Mouse (Mus musculus): Measurements from ENCODE around the gene Slc26a10. TPM values are rescaled to one million over a fixed set of nuclear protein-coding genes. Genes with fewer than 3 reads are reported as not detected.

The Slc26a10 gene
- total RNA-seq, 2 experiments from 2014 or later, result 0.89 to 1.1 TPM

DNA sequence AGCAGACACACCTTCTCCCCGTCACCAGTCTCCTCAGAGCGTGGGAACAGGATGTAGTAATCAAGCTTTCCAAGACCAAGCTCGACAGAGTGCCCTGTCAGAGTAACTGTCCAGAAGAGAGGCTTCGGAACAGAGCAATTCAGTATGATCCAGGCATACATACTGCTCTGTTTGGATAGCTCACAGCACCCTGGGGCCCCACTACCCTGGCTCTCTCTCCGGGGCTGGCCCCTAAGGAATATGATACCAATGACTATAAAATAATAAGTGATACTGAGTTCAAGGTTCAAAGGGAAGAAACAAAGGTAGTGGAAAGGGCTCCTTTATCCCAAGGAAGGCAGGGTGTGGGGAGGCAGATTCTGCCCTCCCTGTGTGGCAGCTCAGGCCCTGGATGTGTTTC is 48.0 kb downstream of the Slc26a10 start:
- no peak for DNase-seq

DNA sequence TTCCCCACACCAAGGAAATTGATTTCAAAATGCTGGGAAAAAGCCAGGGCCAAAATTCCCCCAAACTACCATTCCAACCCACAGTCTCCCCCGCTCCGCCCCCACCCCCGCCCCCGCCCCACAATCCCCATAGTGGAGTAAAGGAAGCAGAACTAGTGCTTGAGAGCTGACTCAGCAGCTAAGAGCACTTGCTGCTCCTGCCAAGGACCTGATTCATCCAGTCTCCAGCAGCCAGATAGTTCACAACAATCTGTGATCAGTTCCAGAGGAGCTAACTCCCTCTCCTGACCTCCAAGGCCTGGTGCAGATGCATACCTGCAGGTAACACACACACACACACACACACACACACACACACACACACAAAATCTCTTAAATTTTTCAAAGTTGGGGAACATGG is 51.0 kb downstream of the Slc26a10 start:
- peak; percentile 25 to 46 for DNase-seq

DNA sequence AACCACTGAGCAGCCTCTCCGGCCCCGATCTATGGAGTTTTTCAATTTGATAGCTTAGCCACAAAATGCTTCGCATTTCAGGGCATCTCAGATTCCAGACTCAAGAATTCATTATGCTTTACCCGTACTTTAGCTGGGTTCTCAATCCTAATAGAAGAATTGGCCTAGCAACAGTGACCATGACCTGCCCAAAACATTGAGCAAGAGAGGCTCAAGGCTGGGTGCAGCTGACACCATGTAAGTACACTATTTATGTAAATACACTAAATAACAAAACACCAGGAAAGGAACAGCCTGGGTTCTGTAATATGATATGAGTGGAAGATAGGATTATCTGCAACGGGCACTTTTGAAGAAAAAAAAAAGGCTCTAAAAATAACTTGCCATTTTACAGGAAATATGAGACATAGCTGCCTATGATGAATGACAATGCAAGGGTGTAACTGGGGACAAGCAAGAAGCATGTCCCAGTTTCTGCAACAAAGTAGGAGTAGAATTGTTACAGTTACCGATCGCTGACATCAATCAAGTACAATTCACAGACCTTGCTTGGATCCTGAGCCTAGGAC is 52.6 kb downstream of the Slc26a10 start:
- DNase-seq, result peak; percentile 46 to 65

DNA sequence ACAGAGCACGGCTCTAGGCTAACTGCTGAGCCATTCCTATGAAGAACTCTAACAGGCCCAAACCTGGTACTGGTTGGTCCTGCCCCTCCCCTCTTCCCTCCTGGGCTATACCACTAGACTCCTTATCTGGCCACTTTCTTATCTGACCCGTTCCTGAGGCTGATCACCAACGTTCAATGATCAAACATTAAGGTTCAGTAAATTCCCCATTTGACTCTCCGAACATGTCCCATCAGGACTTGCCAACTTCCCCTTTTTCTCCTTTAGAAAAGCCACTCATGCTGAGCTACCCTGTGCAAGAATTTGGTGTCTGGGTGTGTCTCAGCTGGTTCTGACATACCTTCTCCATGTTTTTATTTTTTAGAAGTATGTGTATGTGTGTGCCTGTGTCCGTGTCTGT is 53.9 kb downstream of the Slc26a10 start:
- DNase-seq, result no peak

DNA sequence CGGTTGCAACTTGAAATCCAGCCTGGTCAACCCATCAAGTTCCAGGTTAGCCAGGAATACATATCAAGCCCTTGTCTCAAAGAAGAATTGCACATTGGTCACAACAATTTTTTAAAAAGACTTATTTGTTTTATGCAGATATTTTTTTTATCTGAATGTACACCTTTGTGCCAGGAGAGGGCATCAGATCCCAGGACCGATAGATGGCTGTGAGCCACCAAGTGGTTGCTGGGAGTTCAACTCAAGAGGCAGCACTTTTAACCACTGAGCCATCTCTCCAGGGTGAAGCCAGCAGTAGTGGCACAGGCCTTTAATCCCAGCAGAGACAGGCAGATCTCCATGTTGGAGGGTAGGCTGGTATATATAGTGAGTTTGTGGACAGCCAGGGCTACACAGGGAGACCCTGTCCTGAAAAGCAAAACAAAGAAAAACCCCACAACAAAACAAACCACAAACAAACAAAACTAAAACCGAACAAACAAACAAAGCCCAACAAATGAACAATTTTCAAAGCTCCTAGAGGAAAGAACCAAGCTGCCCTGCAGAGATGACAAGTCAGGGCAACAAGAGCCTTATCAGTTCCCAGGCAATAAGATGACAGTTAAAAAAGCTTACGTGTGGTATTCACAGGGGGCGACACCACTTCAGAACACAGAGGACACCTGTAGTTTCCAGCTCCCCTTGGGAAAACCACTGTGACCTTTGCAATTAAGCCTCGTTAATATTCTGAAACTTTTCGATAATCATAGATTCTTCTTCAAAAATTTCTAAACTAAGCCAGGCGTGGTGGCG is 55.0 kb downstream of the Slc26a10 start:
- peak; percentile 64 for DNase-seq

DNA sequence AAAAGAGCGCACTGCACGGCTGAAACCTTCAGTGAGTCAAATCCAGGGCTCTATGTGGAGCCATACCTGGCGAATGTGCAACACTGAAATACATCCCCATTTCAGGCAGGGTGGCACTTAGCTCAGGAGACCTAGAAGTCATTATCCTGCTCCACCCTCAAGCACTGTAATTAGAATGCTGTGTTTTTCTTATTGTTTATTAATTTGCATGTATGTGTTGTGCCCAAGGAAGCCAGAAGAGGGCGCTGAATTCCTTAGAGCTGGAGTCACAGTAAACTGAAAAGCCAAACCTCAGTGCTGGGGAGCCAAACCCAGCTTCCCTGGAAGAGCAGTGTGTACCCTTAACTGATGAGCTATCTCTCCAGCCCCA is 57.0 kb downstream of the Slc26a10 start:
- DNase-seq, result peak; percentile 69

DNA sequence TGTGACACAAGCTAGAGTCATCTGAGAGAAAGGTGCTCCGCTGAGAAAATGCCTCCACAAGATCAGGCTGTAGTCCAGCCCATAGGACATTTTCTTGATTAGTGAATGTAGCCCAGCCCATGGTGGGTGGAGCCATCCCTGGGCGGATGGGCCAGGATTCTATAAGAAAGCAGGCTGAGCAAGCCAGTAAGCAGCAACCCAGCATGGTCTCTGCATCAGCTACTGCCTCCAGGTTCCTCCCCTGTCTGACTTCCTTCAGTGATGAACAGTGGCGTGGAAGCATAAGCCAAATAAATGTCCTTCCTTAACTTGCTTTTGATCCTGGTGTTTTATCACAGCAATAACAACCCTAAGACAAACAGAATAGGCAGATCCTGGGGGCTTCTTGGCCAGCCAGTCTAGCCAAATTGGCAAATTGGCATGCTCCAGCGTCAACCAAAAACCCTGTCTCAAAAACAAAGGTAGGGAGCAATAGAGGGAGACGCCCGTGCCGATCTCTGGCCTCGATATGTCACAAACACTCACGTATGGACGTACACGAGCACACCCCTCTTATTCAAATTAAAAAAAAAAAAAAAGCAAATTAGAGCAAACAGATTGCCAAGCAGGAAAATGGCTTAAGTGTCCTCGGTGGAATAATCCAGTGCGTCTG is 57.5 kb downstream of the Slc26a10 start:
- DNase-seq, result peak in 1 of 2 experiments; percentile 20

DNA sequence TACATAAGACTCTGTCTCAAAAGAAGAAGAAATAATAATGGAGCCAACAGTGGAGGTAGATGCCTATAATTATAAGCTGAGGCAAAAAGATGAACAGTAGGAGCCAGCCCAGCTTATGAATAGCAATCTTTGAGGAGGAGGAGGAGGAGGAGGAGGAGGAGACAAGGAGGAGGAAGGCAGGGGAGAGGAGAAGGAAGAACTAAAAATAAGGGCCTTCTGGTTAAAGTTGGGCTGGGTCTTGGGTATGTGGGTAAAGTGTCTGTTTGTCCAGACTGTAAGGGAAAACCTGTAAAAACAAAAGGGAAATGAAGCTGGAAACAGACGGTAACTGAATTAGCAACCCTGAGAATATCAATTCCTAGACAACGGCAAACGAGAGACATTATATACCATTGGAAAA is 58.4 kb downstream of the Slc26a10 start:
- no peak for DNase-seq

Other genes with a start within 250 kb of the Slc26a10 start
- 100 to 1,000 TPM; 102 to 158 TPM for gene Ctdsp2, start 201.9 kb downstream of the Slc26a10 start, total RNA-seq (2021)
- gene Avil, start 179.9 kb downstream of the Slc26a10 start, total RNA-seq (2021), result 1 to 10 TPM; 2.7 to 4.5 TPM
- gene Tsfm, start 149.8 kb downstream of the Slc26a10 start, total RNA-seq (2021), result 10 to 100 TPM; 64.4 to 71.3 TPM
- 10 to 100 TPM; 20.1 to 21.4 TPM for gene Mettl1, start 139.2 kb downstream of the Slc26a10 start, total RNA-seq (2021)
- gene Eef1akmt3, start 139.1 kb downstream of the Slc26a10 start, total RNA-seq (2021), result under 1 TPM; 0.30 to 0.53 TPM
- gene Cyp27b1, start 132.4 kb downstream of the Slc26a10 start, total RNA-seq (2021), result under 1 TPM; 0.26 to 0.76 TPM
- 1 to 10 TPM; 9.3 to 9.7 TPM for gene March9, start 120.5 kb downstream of the Slc26a10 start, total RNA-seq (2021)
- 100 to 1,000 TPM; 213 to 225 TPM for gene Cdk4, start 117.1 kb downstream of the Slc26a10 start, total RNA-seq (2021)
- gene Tspan31, start 110.4 kb downstream of the Slc26a10 start, total RNA-seq (2021), result 100 to 1,000 TPM; 106 to 118 TPM
- gene Agap2, start 105.4 kb downstream of the Slc26a10 start, total RNA-seq (2021), result 1 to 10 TPM; 2.2 to 3.4 TPM
- 100 to 1,000 TPM; 120 to 138 TPM for gene Os9, start 59.5 kb downstream of the Slc26a10 start, total RNA-seq (2021)
- 1 to 10 TPM; 6.3 to 6.8 TPM for gene B4galnt1, start 15.4 kb downstream of the Slc26a10 start, total RNA-seq (2021)
- 10 to 100 TPM; 19.0 to 21.6 TPM for gene Arhgef25, start 9.4 kb upstream of the Slc26a10 start, total RNA-seq (2021)
- gene Dtx3, start 15.1 kb upstream of the Slc26a10 start, total RNA-seq (2021), result 10 to 100 TPM; 52.4 to 71.7 TPM
- gene Pip4k2c, start 30.9 kb upstream of the Slc26a10 start, total RNA-seq (2021), result 10 to 100 TPM; 39.2 to 48.1 TPM
- gene Kif5a, start 82.7 kb upstream of the Slc26a10 start, total RNA-seq (2021), result 1 to 10 TPM; 6.3 to 7.5 TPM
- 100 to 1,000 TPM; 148 to 190 TPM for gene Dctn2, start 85.7 kb upstream of the Slc26a10 start, total RNA-seq (2021)
- gene Mbd6, start 108.4 kb upstream of the Slc26a10 start, total RNA-seq (2021), result 10 to 100 TPM; 42.0 to 45.2 TPM
- gene Mars, start 131.1 kb upstream of the Slc26a10 start, total RNA-seq (2021), result 100 to 1,000 TPM; 102 to 123 TPM
- gene Arhgap9, start 141.3 kb upstream of the Slc26a10 start, total RNA-seq (2021), result 1 to 10 TPM; 1.7 to 2.2 TPM
- gene Gli1, start 161.3 kb upstream of the Slc26a10 start, total RNA-seq (2021), result 1 to 10 TPM; 2.7 to 4.2 TPM
- not detected for gene Inhbe, start 173.8 kb upstream of the Slc26a10 start, total RNA-seq (2021)
- not detected for gene Inhbc, start 189.8 kb upstream of the Slc26a10 start, total RNA-seq (2021)
- gene R3hdm2, start 199.7 kb upstream of the Slc26a10 start, total RNA-seq (2021), result 100 to 1,000 TPM; 115 to 126 TPM

All from adrenal gland, postnatal 36 days (tissue).